Comparison of ENCODE assay signal across 18 mouse cellular contexts in the genomic region with DNA sequence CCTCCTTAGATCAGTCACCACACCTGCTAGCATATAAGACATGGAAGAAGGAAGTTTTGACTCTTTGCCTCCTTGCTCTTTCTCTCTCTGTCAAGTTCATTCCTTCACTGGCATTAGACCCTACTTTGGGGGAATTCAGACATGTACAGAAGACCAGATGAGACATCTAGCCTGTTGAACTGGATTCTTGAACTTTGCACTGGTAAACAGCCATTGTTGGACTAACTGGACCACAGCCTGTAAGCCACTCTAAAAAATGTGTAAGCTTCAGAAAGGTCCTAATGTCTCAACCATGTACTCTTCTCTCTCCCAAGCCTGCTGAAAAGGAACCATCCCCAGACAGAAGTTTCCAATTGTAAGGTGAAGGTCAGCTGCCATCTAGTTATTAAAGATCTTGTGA. TPM values are rescaled to one million over a fixed set of nuclear protein-coding genes. Genes with fewer than 3 reads are reported as not detected.
"Had no signal": no experiment of that assay in that cellular context is flagged by ENCODE, and none has a peak within 500 bp of the region (broad histone marks: within the 10 kb centered on the region; RNA-seq: fewer than 3 reads in every experiment).

No protein-coding gene starts in this region.

- H3K4me1 ChIP-seq: neural tube, embryonic 15.5 days; stomach, embryonic 15.5 days had no signal

- H3K27me3 ChIP-seq: neural tube, embryonic 15.5 days; stomach, embryonic 15.5 days had no signal

- H3K4me3 ChIP-seq: neural tube, embryonic 15.5 days; stomach, embryonic 15.5 days had no signal

- H3K4me2 ChIP-seq: neural tube, embryonic 15.5 days; stomach, embryonic 15.5 days had no signal

- H3K27ac ChIP-seq: neural tube, embryonic 15.5 days; stomach, embryonic 15.5 days; stomach, postnatal 0 days had no signal

- H3K9me3 ChIP-seq: stomach, embryonic 15.5 days had no signal

- H3K9ac ChIP-seq: neural tube, embryonic 15.5 days; stomach, embryonic 15.5 days had no signal

- DNase-seq: retina, postnatal 1 day; right cerebral cortex, adult 18-20 months; right cerebral cortex, postnatal 14 days; right cerebral cortex, postnatal 25 days; right cerebral cortex, postnatal 4 days; spleen, adult 18-20 months; thymus, adult 18-20 months; thymus, adult 2 months; thymus, postnatal 14 days; thymus, postnatal 25 days; thymus, postnatal 36 days; thymus, postnatal 4 days had no signal

- H3K36me3 ChIP-seq: neural tube, embryonic 15.5 days; stomach, embryonic 15.5 days had no signal

RNA-seq across cellular contexts. Expression of gene AU018091, which starts 22.9 kb away (rescaled TPM):
- polyA plus RNA-seq: neural tube, embryonic 14.5 days; neural tube, embryonic 15.5 days; small intestine, adult 2 months; thymus, postnatal 0 days had no signal
